Mouse (Mus musculus) cerebellum, adult 2 months (tissue): ENCODE results near the gene Plagl2.
"Not testable (repeated sequence)": the region's sequence is repeated elsewhere in the genome, so short reads cannot be mapped to it uniquely, and the experiment has no call there.

Experiments used
- CTCF ChIP-seq: fragments of 200-500 bp; IDR thresholded peaks from 2 replicates; pipeline ENCODE4 v1.5.1; 2011; ENCODE audit warnings: low read depth, mild to moderate bottlenecking, control low read depth, low read length, moderate library complexity, borderline replicate concordance; ENCODE audit not compliant: insufficient read depth
- POLR2A ChIP-seq: fragments of 200-500 bp; IDR thresholded peaks from 2 replicates; pipeline ENCODE4 v1.6.1; 2011; ENCODE audit warnings: low read length, control low read depth, borderline replicate concordance; ENCODE audit not compliant: insufficient read depth

DNA sequence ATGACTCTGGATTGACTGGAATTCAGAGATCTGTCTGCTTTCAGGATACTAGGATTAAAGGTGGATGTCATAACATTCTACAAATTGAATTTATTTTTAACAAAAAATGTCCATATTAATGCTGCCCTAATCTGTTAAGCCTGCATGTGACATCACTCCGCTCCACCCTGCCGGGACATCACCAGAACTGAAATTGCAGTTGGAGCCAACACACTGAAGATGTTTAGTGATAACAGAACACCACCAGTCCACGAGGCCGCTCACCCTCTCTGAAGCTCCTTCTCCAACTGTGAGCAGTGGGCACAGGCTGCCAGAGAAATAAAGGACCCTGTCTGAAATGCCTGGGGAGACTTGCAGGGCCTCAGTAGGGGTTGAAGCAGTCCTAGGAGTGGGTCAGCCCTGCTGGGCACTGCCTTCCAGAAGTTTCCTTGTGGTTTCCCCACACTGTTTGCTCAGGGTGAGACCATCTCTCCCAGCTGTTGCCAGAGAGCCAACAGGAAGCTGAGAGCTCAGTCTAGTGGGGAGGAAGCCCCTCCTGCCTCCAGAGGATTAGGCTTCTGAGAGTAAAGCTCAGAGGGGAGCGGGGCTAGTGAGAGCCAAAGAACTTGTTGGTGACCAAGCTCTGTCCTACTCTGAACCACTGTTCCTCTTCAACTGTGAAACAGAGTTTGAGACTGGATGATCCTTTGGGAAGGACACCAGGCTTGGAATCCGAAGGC, 33.1 kb upstream of the Plagl2 start:
- not testable (repeated sequence) for TF ChIP-seq CTCF, POLR2A
